Mouse (Mus musculus) cerebellum, adult 2 months (tissue): ENCODE measurements around the gene Copz1. TPM values are rescaled to one million over a fixed set of nuclear protein-coding genes. Genes with fewer than 3 reads are reported as not detected.

ENCODE experiments used
- DNase-seq, 2 experiments: peaks; one replicate each; pipeline ENCODE4 v3.0.0; 2021
- H3K27ac ChIP-seq: fragments of 200-500 bp; 2 replicates; pipeline ENCODE4 v1.5.1; 2012; ENCODE audit warnings: low read length, control low read depth, inconsistent platforms; ENCODE audit not compliant: insufficient read depth
- H3K27me3 ChIP-seq: fragments of 200-500 bp; 2 replicates; pipeline ENCODE4 v1.6.1; 2012; ENCODE audit warnings: inconsistent platforms, mild to moderate bottlenecking, low read length, moderate library complexity; ENCODE audit not compliant: control insufficient read depth, insufficient read depth
- H3K4me1 ChIP-seq: fragments of 200-500 bp; 2 replicates; pipeline ENCODE4 v1.6.1; 2011; ENCODE audit warnings: low read length; ENCODE audit not compliant: control insufficient read depth, insufficient read depth
- H3K4me3 ChIP-seq: fragments of 200-500 bp; replicated peaks from 2 replicates; pipeline ENCODE3; 2011; ENCODE audit warnings: mild to moderate bottlenecking, low read depth, low read length, control low read depth; ENCODE audit not compliant: insufficient read depth
- CTCF ChIP-seq: fragments of 200-500 bp; IDR thresholded peaks from 2 replicates; pipeline ENCODE4 v1.5.1; 2011; ENCODE audit warnings: low read depth, mild to moderate bottlenecking, control low read depth, low read length, moderate library complexity, borderline replicate concordance; ENCODE audit not compliant: insufficient read depth
- POLR2A ChIP-seq: fragments of 200-500 bp; IDR thresholded peaks from 2 replicates; pipeline ENCODE4 v1.6.1; 2011; ENCODE audit warnings: low read length, control low read depth, borderline replicate concordance; ENCODE audit not compliant: insufficient read depth
- WGBS: fragments of 180-500 bp; shearing (Covaris S2); methylation state at CpG from one replicate; pipeline ENCODE4 v1.1.7; 2018; 5-methylcytosine and 5-hydroxymethylcytosine counted together
- polyA plus RNA-seq: library from polyadenylated mRNA; depleted of rRNA; stranded (reverse); fragments of >200 nt; gene quantifications from 2 replicates; pipeline ENCODE4 v1.2.3, GENCODE M21; 2012

Gene Copz1
- polyA plus RNA-seq, 1 experiment: 117 TPM

GRCm38 (mm10) chr15:103318201-103318816, 45.8 kb downstream of the Copz1 start:
- Histone ChIP-seq H3K27ac (no peak overlapping the region), H3K27me3 (no peaks in the 10 kb centered on the region), H3K4me3 (no peak overlapping the region), H3K4me1 (peaks cover 28% of the 10 kb centered on the region)
- 40% methylated on average over 3 of the region's 3 CpGs for WGBS
- peak in 1 of 2 experiments; percentile 31 for DNase-seq
- TF ChIP-seq POLR2A (no peak), CTCF (no peak)

GRCm38 (mm10) chr15:103321076-103321475, 48.6 kb downstream of the Copz1 start:
- Histone ChIP-seq H3K4me1 (peaks cover 22% of the 10 kb centered on the region), H3K27me3 (no peaks in the 10 kb centered on the region), H3K27ac (no peak overlapping the region; the same call in 1 of the 2 replicates), H3K4me3 (no peak overlapping the region)
- no peak for TF ChIP-seq POLR2A
- peak; percentile 24; the same call in 1 of the 2 replicates for TF ChIP-seq CTCF
- WGBS: 15% methylated on average over 1 of the region's 1 CpGs
- peak; percentile 60 to 69 for DNase-seq

GRCm38 (mm10) chr15:103322396-103322795, 49.9 kb downstream of the Copz1 start:
- peak in 1 of 2 experiments; percentile 42 for DNase-seq
- H3K27ac ChIP-seq: no peak overlapping the region
- WGBS: 34% methylated on average over 4 of the region's 4 CpGs

GRCm38 (mm10) chr15:103323070-103323454, 50.5 kb downstream of the Copz1 start:
- H3K27me3 ChIP-seq: no peaks in the 10 kb centered on the region
- no peak for TF ChIP-seq POLR2A
- no peak for TF ChIP-seq CTCF
- no peak overlapping the region for H3K27ac ChIP-seq
- no peak for DNase-seq
- peaks cover 19% of the 10 kb centered on the region for H3K4me1 ChIP-seq
- peak overlapping the region; percentile 88 for H3K4me3 ChIP-seq
- WGBS: under 1% methylated on average over 18 of the region's 26 CpGs

More at GRCm38 (mm10) chr15:103322396-103322795, 49.9 kb downstream of the Copz1 start:
- Histone ChIP-seq H3K4me1 (peaks cover 22% of the 10 kb centered on the region), H3K4me3 (peak overlapping the region; percentile 88), H3K27me3 (no peaks in the 10 kb centered on the region)
- TF ChIP-seq CTCF: no peak
- TF ChIP-seq POLR2A: no peak

GRCm38 (mm10) chr15:103323455-103324247, 51.1 kb downstream of the Copz1 start:
- peaks cover 16% of the 10 kb centered on the region for H3K4me1 ChIP-seq
- 1% methylated on average over 26 of the region's 40 CpGs for WGBS
- peak overlapping the region; percentile 88 for H3K4me3 ChIP-seq
- peak; percentile 41; the same call in 1 of the 2 replicates for TF ChIP-seq POLR2A
- peak; percentile 94 for TF ChIP-seq CTCF
- peak; percentile 87 to 89 for DNase-seq
- no peaks in the 10 kb centered on the region for H3K27me3 ChIP-seq
- H3K27ac ChIP-seq: no peak overlapping the region

GRCm38 (mm10) chr15:103333081-103333615, 60.6 kb downstream of the Copz1 start:
- H3K27me3 ChIP-seq: no peaks in the 10 kb centered on the region
- H3K27ac ChIP-seq: no peak overlapping the region
- no peak overlapping the region for H3K4me3 ChIP-seq
- TF ChIP-seq POLR2A: no peak
- no peak for TF ChIP-seq CTCF
- no peaks in the 10 kb centered on the region for H3K4me1 ChIP-seq
- 64% methylated on average over 5 of the region's 5 CpGs for WGBS
- DNase-seq: no peak

GRCm38 (mm10) chr15:103333738-103334137, 61.2 kb downstream of the Copz1 start:
- H3K4me1 ChIP-seq: no peaks in the 10 kb centered on the region; the same call in 1 of the 2 replicates
- DNase-seq: no peak
- no peaks in the 10 kb centered on the region for H3K27me3 ChIP-seq
- H3K27ac ChIP-seq: no peak overlapping the region
- TF ChIP-seq POLR2A (no peak), CTCF (no peak)
- no peak overlapping the region for H3K4me3 ChIP-seq
- WGBS: 72% methylated on average over 5 of the region's 5 CpGs

GRCm38 (mm10) chr15:103334194-103334593, 61.7 kb downstream of the Copz1 start:
- Histone ChIP-seq H3K4me3 (no peak overlapping the region), H3K27ac (no peak overlapping the region), H3K4me1 (no peaks in the 10 kb centered on the region; the same call in 1 of the 2 replicates), H3K27me3 (no peaks in the 10 kb centered on the region)
- TF ChIP-seq POLR2A (no peak), CTCF (no peak)
- WGBS: 18% methylated on average over 2 of the region's 2 CpGs
- no peak for DNase-seq
